Mouse (Mus musculus) urinary bladder, postnatal 14 days (tissue): ENCODE data around the gene Rimbp3.
"Not testable (repeated sequence)": the region's sequence is repeated elsewhere in the genome, so short reads cannot be mapped to it uniquely, and the experiment has no call there.

Experiments
- DNase-seq: peaks from one replicate; pipeline ENCODE4 v3.0.0; 2021; ENCODE audit warnings: low spot score

Rimbp3 gene

DNA sequence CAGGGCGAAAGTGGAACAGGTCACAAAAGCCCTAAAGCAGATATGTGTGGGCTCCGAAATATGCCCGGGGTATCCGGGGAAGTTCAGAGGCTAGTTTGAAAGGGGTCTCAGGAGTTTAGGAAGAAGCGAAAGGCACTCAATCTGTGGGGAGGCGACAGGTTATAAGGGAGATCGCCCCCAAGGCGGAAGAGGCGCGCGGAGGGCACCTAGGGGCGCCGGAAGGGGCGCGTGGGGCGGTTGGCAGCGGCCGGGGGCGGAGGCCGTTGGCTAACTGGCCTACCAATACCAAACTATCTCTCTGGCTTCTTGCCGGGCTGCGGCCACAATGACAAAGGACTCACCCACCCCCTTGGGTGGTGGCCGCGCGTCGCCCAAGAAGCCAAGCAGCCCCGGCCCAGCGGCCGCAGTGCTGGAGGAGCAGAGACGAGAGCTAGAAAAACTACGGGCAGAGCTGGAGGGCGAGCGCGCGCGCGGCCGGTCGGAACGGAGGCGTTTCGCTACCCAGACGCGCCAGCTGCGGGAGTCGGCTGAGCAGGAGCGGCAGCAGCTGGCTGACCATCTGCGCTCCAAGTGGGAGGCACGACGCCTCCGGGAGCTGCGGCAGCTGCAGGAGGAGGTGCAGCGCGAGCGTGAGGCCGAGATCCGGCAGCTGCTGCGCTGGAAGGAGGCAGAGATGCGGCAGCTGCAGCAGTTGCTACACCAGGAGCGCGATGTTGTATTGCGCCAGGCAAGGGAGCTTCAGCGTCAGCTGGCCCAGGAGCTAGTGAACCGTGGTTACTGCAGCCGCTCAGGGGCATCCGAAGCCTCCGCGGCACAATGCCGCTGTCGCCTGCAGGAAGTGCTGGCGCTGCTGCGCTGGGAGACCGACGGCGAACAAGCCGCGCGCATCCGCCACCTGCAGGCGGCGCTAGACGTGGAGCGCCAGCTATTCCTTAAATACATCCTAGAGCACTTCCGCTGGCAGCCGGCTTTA lies at the start of gene Rimbp3:
Gene Rimbp3 (plus strand): TSS at position 215 of the 973 bp plus-strand sequence.
- peak; percentile 88 for DNase-seq

DNA sequence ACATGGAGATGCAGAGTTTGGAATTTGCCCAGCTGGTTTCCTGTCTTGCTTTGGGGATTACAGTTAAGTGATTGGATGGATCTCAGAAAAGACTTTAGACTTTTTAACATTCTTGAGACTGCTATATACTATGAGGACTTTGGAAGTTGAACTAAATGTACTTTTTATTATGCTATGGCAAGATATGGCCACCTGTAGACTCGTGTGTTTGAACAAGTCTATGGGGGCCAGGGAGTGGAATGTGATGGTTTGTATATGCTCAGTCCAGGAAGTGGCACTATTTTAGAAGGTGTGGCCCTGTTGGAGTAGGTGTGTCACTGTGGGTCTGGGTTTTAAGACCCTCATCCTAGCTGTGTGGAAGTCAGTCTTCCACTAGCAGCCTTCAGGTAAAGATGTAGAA lies 42.9 kb upstream of the Rimbp3 start:
- DNase-seq: not testable (repeated sequence)

DNA sequence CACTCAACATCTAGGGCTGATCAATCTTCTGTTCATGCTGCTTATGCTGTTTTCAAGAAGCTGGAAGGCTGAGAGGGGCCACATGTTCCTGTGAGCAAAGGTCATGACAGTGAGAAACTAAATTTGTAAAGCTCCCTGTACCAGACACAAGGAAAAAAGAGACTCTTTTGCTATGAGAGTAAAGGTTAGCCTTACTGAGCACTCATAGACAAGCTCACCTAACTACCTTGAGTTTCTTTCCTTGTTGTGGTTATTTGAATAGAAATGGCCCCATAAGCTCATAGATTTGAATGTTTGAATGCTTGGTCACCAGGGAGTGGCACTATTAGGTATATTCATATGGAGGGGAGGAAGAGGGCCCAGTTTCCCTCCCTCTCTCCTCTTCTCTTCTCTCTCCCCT lies 41.2 kb upstream of the Rimbp3 start:
- DNase-seq: no peak

DNA sequence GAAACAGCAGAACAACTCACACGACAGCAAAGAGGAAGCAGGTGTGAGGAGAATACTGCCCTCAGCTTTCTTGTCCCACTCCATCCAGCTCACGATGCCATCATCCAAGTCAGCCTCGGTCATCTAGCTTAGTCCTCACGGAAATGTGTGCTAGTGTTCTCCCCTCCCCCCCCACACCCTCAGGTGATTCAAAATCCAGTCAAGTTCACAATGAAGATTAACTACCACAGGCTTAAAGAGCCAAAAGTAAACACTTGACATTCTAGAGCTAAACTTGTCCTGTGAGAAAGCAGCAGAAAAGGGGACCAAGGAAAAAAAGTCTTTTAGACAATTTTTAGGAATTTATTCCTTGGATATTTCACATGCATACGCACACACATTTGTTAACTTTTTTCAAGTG lies 40.4 kb upstream of the Rimbp3 start:
- DNase-seq: no peak

DNA sequence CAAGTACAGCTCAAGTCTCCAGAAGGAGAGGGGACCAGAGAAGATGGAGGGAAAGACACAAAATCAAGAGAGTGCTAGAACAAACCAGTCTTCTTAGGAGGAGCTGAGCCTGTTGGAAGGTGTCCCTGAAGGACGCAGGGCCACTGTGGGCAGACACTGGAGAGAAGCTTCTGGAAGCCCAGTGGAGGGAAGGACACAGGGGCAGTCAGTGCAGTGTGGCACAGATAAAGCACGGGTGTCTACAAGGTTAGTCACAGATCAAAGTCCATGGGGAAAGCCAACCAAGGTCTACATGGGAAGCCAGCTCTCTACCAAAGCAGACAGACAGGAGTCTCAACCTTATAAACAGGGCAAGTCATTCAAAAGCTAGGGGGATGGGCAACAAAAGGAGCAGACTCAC lies 32.6 kb upstream of the Rimbp3 start:
- DNase-seq: no peak

DNA sequence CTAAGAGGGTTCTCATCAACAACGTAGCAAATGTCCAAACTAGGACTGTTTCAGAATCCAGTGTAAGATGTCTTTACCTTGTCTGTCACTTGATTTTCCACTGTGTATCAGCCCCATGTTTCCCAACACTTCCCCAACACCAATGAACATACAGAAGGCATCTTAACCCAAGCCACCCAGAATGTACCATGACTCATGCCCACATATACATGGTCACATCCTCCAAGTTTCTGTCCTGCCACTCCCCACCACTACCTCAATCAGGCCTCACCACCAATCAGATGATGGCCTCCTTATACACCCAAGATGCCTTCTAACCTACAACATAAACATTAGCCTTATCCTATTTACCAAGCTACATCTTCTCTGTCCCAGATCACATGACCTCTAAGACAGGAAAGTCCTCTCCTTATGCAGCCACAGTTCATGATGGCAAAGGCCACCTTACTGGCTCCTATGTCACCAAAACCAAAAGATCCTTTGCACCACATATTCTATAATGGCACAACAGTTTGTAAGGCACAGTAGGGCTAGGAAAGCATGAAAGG lies 30.7 kb upstream of the Rimbp3 start:
- DNase-seq: no peak

DNA sequence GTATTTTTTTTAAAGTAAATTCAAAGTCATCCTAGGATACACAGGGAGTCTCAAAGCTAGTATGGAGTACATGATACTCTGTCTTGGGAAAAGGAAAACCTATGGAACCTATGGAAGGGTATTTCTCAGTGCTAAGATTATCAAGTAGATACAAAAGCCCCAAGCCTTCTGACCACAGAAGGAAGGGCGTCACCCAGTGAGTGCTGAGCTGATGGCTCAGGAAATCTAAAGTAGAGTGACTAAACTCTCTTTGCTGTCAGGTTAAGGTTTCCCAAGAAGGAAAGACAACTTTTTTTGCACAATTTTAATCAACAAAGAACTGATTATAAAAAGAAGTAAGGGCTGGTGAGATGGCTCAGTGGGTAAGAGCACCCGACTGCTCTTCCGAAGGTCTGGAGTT lies 28.7 kb upstream of the Rimbp3 start:
- DNase-seq: no peak

DNA sequence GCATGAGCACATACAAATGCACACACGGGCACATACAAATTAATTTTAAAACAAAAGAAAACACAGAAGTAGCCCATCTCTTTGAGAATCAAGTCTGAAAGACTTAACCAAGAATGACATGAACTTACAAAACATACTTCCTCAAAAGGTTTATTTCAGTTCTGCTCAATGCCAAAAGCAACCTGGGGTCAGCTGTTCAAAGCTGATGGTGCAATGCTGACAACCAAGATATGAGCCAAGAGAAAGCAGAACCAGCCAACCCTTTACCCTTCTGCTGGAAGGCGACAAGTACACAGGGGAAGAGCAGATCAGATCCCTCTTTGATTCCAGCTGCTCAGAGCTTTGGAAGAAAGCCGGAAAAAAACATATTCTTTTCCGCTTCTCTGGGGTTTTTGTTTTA lies 27.0 kb upstream of the Rimbp3 start:
- no peak for DNase-seq

DNA sequence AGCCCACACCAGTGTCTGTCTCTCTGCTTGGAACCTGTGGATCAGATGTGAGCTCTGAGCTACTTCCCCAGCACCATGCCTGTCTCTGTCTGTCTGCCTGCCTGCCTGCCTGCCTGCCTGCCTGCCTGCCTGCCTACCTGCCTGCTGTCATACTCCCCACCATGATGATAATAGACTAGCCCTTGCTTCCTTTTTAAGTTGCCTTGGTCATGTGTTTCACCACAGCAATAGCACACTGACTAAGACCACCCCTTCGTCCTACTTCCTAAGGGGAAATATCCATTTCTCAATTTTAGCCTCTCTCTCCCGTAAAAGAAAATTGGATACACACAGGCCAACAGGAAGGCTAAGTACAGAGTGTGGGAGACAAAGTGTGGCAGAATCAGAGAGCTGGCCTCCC lies 26.3 kb upstream of the Rimbp3 start:
- DNase-seq: no peak

DNA sequence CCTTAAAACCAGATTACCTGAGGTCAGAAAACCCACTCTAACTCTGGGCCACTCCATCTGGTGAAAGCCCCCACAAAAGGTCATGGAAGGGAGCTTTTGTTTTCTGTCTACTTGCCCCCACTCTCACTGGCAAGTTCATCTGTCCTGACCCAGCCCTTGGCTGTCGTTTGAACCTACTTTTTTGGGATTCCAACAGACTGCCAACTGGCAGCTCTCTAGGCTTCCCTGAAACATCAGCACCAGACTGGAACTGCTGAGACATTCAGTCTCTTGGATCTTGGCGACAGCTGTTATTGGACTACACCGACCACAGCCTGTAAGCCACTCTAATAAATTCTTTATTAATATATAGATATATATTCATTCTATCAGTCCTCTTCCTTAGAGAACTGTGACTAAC lies 25.4 kb upstream of the Rimbp3 start:
- no peak for DNase-seq

DNA sequence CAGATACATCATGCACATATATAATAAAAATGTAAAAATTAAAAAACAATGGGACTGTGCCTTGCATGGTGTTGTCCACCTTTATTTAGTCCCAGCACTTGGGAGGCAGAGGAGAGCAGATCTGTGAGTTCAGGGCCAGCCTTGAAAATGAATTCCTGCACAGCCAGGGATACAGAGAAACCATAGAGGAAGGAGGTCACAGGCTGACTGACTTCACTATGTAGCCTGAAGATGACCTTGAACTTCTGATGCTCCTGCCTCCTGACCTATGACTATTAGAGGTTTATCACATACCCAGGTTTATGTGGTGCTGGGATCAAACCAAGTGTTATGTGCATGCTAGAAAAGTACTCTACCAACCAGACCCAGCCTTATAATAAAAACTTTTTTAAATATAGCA lies 22.9 kb upstream of the Rimbp3 start:
- DNase-seq: no peak

DNA sequence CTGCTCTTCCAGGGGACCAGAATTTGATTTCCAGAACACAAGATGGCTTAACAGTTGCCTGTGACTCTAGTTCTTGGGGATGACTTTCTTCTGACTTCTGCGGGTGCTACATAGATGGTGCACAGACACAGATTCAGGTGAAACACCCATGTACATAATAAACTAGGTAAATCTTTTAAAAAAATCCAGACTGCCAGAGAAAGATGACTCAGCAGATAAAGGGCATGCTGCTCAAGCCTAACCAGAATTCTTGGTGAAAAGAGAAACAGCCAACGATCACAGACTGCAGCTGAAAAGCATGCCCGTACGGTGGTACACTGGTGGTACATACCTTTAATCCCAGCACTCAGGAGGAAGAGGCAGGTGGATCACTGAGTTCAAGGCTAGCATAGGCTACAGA lies 14.6 kb upstream of the Rimbp3 start:
- no peak for DNase-seq

DNA sequence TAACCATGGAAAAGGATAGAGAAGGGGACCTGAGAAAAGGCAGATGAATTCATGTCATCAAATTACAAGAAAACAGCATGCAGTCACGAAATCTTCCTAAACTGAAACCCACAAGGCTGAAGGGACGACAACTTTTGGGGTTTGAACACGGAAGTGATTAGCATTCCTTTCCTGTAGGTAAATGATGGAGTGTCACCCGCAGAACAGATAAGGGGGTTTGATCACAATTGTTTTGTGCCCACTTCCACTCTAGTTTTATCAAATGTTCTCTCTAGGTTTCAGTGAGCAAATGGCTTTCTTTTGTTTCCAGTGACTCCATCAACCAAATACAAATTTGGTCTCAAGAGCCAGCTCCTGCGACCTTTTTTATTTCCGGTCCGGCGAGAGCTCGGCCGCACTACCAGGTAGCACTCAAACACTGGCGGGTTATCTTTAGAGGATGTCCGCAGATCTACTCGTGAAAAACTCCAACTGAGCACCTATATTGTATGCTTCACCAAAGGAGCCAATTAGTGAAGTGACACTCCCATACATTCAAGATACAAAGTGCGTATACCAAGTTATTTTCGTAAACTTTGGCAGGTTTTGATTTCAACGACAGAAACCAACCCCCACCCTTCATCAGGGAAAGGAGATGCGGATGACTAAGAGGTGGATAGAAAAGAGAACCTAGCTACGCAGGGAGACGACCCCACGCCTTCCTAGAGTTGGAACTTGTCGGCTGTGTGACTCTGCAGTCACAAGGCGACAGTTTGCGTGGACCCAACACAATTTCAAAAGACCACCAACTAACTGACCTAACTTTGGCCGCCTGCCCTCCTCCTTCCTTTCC lies 8.1 kb upstream of the Rimbp3 start:
- DNase-seq: no peak

DNA sequence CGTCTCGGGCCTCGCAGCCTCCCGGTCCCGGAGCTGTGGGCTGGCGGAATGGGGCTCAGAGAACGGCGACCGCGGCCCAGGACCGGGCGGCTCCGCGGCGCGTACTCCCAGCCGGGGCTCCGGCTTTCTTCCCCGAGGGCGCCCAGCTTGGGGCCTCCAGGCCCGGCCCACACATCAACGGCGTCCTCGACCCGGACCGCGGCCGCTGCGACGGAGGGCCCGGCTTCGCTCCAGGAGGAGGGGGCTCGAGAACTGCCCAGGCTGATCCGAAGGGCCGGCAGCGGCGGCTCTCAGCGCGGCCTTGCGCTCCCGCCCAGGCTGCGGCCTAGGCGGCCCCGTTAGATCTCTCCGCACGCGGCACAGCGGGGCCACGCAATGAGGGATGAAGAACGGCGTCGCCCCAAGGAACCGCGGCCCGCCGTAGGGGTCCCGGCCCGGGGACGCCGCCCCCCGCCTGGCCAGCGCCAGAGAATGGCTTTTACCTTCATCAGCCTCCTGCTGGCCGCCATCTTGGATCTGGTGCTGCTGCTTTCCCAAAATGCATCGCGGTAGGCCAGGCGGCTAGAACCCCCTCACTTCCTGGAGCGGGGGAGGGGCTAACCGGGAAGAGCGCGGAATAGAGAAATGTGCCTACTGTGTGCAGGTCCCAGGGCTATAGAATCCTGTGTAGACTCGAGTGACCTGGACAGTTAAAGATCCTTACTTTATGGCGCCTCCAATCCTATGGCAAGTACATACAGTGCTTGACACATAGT lies 7.3 kb upstream of the Rimbp3 start:
- DNase-seq: peak; percentile 83

DNA sequence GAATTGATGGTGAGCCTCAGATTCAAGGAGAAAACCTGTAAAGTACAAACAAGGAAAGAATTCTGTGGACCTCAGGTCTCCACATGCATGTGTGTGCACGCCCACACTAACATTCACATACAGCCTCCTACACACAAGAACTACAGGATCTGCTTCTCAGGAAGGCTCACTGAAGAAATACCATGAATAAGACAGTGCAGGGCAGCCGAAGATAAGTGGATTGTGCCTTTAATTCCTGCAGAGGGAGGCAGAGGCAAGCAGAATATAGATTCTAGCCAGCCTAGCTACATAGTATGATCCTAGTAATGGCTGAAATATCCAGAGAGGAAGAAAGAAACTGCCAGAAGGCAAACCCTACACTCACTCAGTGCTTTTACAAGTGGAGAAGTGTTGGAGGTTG lies 6.4 kb upstream of the Rimbp3 start:
- DNase-seq: no peak

DNA sequence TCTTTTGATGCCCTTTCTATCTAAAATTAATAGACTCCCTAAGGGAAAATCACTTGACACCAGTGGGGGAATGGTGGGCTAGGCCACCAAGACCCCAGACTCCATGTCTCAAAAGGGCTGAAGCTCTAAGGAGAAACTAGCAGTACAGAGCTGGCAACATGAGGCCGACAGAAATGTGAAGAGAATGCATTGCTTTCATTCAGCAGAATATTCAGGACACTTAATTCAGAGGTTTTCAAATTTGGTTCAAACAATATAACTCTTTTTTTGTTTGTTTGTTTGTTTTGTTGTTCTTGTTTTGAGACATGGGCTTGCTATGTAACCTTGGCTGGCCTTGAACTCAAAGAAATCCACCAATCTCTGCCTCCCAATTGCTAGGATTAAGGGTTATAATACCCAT lies 5.9 kb upstream of the Rimbp3 start, which contains the start of gene Ube2l3:
Gene Ube2l3 (minus strand): TSS at position 101 of the 400 bp plus-strand sequence.
- no peak for DNase-seq

DNA sequence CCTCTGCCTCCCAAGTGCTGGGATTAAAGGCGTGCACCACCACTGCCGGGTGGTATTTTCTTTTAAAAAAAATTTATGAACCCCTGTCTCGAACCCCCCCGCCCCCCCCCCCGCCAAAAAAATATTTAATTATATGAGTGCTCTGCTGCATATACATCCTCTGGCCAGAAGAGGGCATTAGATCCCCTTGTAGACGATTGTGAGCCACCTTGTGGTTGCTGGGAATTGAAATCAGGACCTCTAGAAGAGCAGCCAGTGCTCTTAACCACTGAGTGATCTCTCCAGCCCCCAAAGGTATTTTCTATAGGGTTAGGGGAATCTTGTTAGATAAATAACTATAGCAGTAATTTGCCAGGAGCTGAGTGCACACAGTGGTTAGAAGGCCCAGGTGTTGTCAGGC lies 3.4 kb upstream of the Rimbp3 start:
- no peak for DNase-seq

DNA sequence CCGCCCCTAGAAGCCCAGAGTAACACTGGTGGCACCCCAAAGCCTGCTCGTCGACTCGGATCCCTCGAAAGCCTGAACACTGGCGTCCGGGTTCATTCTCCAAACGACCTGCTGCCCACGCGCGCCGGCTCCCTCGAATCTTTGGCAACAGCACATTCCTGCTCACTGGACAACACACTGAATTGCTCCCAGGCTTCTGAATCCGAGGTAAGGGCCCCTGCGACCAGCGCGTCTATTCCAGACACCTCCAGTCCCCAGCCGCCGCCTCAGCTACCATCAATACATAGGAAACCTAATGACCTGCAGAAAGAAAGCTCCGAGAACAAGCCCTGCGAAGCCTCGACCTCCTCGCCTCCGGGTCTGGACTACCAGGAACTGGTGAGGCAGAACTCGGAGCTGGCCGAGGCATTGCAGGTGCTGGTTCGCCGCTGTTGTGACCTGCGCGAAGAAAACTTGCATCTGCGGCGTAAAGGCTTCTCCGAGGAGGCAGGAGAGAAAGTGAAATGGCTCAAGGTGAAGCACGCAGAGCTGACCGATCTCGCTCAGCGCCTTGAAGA lies 1.1 kb downstream of the Rimbp3 start:
- DNase-seq: peak; percentile 14

DNA sequence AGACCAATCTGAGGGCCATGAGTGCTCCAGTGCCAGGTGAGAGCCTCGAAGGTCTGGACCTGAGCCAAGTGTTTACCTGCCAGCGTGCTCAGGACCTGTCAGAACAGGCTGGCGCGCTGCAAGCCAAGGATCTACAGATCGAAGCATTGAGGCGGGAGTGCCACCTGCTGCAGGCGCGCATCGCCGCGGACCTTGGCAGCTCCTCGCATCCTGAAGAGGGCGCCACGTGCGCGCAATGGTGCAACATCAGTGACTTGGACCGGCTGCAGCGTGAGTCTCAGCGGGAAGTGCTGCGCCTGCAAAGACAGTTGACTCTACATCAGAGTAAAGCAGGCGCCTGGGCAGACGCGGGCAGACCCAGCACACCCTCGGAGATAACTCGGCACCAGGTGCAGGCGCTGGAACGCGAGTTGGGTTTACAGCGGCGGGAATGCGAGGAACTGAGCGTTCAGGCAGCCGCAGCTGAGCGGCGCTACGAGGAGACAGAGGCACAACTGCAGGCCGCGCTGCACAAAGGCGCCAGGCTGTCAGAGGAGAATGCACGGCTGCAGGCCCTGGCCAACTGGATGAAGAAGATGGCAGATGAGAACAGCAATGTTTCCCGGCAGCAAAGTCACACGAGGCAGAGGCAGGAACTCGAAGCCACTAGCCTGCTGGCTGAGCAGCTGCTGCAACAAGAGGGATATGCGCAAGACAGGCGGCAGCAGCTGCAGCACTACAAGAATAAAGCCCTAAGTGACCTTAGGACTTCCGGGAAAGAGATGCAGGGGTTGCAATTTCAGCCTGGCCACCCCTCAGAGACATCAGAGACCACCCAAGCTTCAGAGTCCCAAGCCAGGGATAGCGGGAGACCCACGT lies 1.8 kb downstream of the Rimbp3 start:
- DNase-seq: peak; percentile 94

DNA sequence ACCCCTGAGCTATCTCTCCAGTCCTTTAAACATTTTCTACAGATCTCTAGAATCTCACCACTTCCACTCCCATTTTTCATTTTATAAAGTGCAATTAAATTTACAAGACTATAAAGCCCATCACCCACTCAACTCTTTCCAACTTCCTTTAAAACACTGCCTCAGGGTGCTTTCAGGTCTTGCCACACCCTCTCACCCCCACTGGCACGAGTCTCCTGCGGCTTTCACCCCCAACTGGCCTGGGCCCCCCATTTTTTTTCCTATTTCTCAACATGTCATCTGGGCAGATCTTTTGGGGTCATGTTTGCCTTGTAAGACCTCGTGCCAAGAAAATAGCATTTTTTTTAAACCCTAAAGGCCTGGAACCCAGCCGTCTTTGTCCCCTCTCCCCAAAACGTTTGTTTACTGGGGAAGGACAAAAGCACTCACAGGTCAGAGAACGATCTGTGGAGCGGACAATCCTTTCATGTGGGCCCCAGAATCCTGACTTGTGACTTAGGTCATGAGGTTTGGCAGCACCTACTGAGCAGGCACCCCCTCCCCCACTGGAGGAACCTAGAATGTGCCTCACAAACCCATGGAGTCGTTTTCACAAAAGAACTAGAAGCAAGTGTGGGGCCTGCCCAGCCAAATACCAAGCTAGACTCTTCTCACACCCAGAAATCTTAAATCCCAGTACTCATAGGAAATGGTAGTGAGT lies 8.7 kb downstream of the Rimbp3 start:
- no peak for DNase-seq
